Mouse (Mus musculus): ENCODE measurements around the gene Ube2j2. TPM values are rescaled to one million over a fixed set of nuclear protein-coding genes. Genes with fewer than 3 reads are reported as not detected.
A peak's percentile ranks its signal among the peaks of the same experiment; 100 is the strongest.

The Ube2j2 gene
- total RNA-seq, 2 experiments from 2014 or later: 62.8 to 64.5 TPM

- Histone ChIP-seq H3K27ac (no peak overlapping the region), H3K4me3 (no peak overlapping the region)
- intact Hi-C loops (cut with DNase I): no loop called here
- peak; percentile 13 for DNase-seq
- TF ChIP-seq CTCF (IDR thresholded peaks at IDR 0.05): no peak
Measured at GRCm38 (mm10) chr4:155907003-155907402, 36.6 kb upstream of the Ube2j2 start.

GRCm38 (mm10) chr4:155908281-155908680, 35.4 kb upstream of the Ube2j2 start:
- intact Hi-C loops (cut with DNase I): no loop called here
- peak; percentile 18 for DNase-seq

GRCm38 (mm10) chr4:155908751-155909150, 34.9 kb upstream of the Ube2j2 start:
- Histone ChIP-seq H3K27ac (no peak overlapping the region), H3K4me3 (no peak overlapping the region)
- intact Hi-C loops (cut with DNase I): no loop called here
- no peak for TF ChIP-seq CTCF (IDR thresholded peaks at IDR 0.05)
- DNase-seq: peak; percentile 17

More at GRCm38 (mm10) chr4:155908281-155908680, 35.4 kb upstream of the Ube2j2 start:
- Histone ChIP-seq H3K4me3 (no peak overlapping the region), H3K27ac (no peak overlapping the region)
- no peak for TF ChIP-seq CTCF (IDR thresholded peaks at IDR 0.05)

- H3K27ac ChIP-seq: no peak overlapping the region
- intact Hi-C loops (cut with DNase I): no loop called here
- TF ChIP-seq CTCF (IDR thresholded peaks at IDR 0.05): no peak
- H3K4me3 ChIP-seq: no peak overlapping the region
- DNase-seq: no peak
Measured at GRCm38 (mm10) chr4:155932031-155932430, 11.6 kb upstream of the Ube2j2 start.

GRCm38 (mm10) chr4:155943049-155943452, 580 bp upstream of the Ube2j2 start:
- peak overlapping the region; percentile 97 for H3K27ac ChIP-seq
- TF ChIP-seq CTCF (IDR thresholded peaks at IDR 0.05): no peak
- peak; percentile 78 for DNase-seq
- peak overlapping the region; percentile 99 for H3K4me3 ChIP-seq
- intact Hi-C loops (cut with DNase I): loop anchor here (5.0 to 10.0 kb wide), 3 partner anchors 49 to 108 kb away; partner anchors contain the start of genes Acap3, Aurkaip1, B3galt6 and Mxra8

GRCm38 (mm10) chr4:155944271-155944670, 640 bp downstream of the Ube2j2 start:
- TF ChIP-seq CTCF (IDR thresholded peaks at IDR 0.05): no peak
- Histone ChIP-seq H3K27ac (peak overlapping the region; percentile 97), H3K4me3 (peak overlapping the region; percentile 99)
- intact Hi-C loops (cut with DNase I): loop anchor here (5.0 to 10.0 kb wide), 3 partner anchors 48 to 109 kb away; partner anchors contain the start of genes Acap3, Aurkaip1, B3galt6 and Mxra8
- DNase-seq: no peak

GRCm38 (mm10) chr4:155947094-155947493, 3.5 kb downstream of the Ube2j2 start:
- TF ChIP-seq CTCF (IDR thresholded peaks at IDR 0.05): no peak
- intact Hi-C loops (cut with DNase I): loop anchor here (10.0 kb wide), 1 partner anchor 112 kb away; the partner anchor contains the start of genes Aurkaip1 and Mxra8
- DNase-seq: no peak
- no peak overlapping the region for H3K4me3 ChIP-seq
- no peak overlapping the region for H3K27ac ChIP-seq

- no peak overlapping the region for H3K27ac ChIP-seq
- intact Hi-C loops (cut with DNase I): no loop called here
- DNase-seq: no peak
- no peak overlapping the region for H3K4me3 ChIP-seq
- no peak for TF ChIP-seq CTCF (IDR thresholded peaks at IDR 0.05)
Measured at GRCm38 (mm10) chr4:155955491-155955890, 11.9 kb downstream of the Ube2j2 start.

GRCm38 (mm10) chr4:155959275-155959674, 15.6 kb downstream of the Ube2j2 start:
- peak; percentile 88 for TF ChIP-seq CTCF (IDR thresholded peaks at IDR 0.05)
- peak; percentile 83 for DNase-seq
- intact Hi-C loops (cut with DNase I): loop anchor here (1.0 kb wide), 1 partner anchor 142 kb away; no protein-coding TSS in a partner anchor
- no peak overlapping the region for H3K4me3 ChIP-seq
- H3K27ac ChIP-seq: no peak overlapping the region

- no peak for TF ChIP-seq CTCF (IDR thresholded peaks at IDR 0.05)
- peak within 1 kb of the TSS; percentile 83 for H3K27ac ChIP-seq
- intact Hi-C loops (cut with DNase I): no loop called here
- peak within 1 kb of the TSS; percentile 77 for H3K4me3 ChIP-seq
- DNase-seq: peak; percentile 61
Measured at GRCm38 (mm10) chr4:155962167-155962971, 18.7 kb downstream of the Ube2j2 start, which contains the start of gene C1qtnf12. C1qtnf12 (plus strand) TSS chr4:155962318.

GRCm38 (mm10) chr4:155963106-155963505, 19.5 kb downstream of the Ube2j2 start:
- intact Hi-C loops (cut with DNase I): no loop called here
- peak overlapping the region; percentile 77 for H3K4me3 ChIP-seq

GRCm38 (mm10) chr4:155964396-155964795, 20.8 kb downstream of the Ube2j2 start:
- no peak for DNase-seq

More at GRCm38 (mm10) chr4:155963106-155963505, 19.5 kb downstream of the Ube2j2 start:
- no peak for TF ChIP-seq CTCF (IDR thresholded peaks at IDR 0.05)
- no peak for DNase-seq
- peak overlapping the region; percentile 83; the same call in 1 of the 2 replicates for H3K27ac ChIP-seq

GRCm38 (mm10) chr4:155969043-155969653, 25.5 kb downstream of the Ube2j2 start:
- H3K27ac ChIP-seq: no peak overlapping the region
- DNase-seq: no peak
- H3K4me3 ChIP-seq: no peak overlapping the region
- no peak for TF ChIP-seq CTCF (IDR thresholded peaks at IDR 0.05)
- intact Hi-C loops (cut with DNase I): no loop called here

More at GRCm38 (mm10) chr4:155964396-155964795, 20.8 kb downstream of the Ube2j2 start:
- TF ChIP-seq CTCF (IDR thresholded peaks at IDR 0.05): no peak
- Histone ChIP-seq H3K4me3 (no peak overlapping the region), H3K27ac (no peak overlapping the region)
- intact Hi-C loops (cut with DNase I): no loop called here

All from gastrocnemius, adult 2 months (tissue).